Mouse (Mus musculus) hindbrain, embryonic 11.5 days (tissue): ENCODE measurements around the gene Cldn8. TPM values are rescaled to one million over a fixed set of nuclear protein-coding genes. Genes with fewer than 3 reads are reported as not detected.
A peak's percentile ranks its signal among the peaks of the same experiment; 100 is the strongest.

Source experiments
- ATAC-seq: fragments of 200-750 bp; cut with Nextera tagmentation; 2 replicates; pipeline ENCODE4 v1.8.0; 2017; ENCODE audit warnings: mild to moderate bottlenecking, moderate TSS enrichment, moderate library complexity; ENCODE audit not compliant: low FRiP score
- DNase-seq: peaks from one replicate; pipeline ENCODE4 v3.0.0-alpha.2; 2015; ENCODE audit warnings: low spot score
- H3K27ac ChIP-seq: fragments of 300-500 bp; sonication (generic); 2 replicates; pipeline ENCODE4 v1.5.1; 2014; ENCODE audit warnings: mild to moderate bottlenecking, low read depth, low read length
- H3K27me3 ChIP-seq: fragments of 300-500 bp; sonication (generic); 2 replicates; pipeline ENCODE4 v1.6.1; 2014; ENCODE audit warnings: mild to moderate bottlenecking, low read length, moderate library complexity, mixed read lengths; ENCODE audit not compliant: control insufficient read depth, insufficient read depth
- H3K36me3 ChIP-seq: fragments of 300-500 bp; sonication (generic); 2 replicates; pipeline ENCODE4 v1.6.1; 2014; ENCODE audit warnings: mild to moderate bottlenecking, low read length, moderate library complexity, mixed read lengths; ENCODE audit not compliant: control insufficient read depth, insufficient read depth
- H3K4me1 ChIP-seq: fragments of 300-500 bp; sonication (generic); replicated peaks from 2 replicates; pipeline ENCODE4 v1.6.1; 2014; ENCODE audit warnings: low read length, mixed read lengths; ENCODE audit not compliant: control insufficient read depth, insufficient read depth
- H3K4me2 ChIP-seq: fragments of 300-500 bp; sonication (generic); replicated peaks from 2 replicates; pipeline ENCODE4 v1.6.1; 2014; ENCODE audit warnings: mild to moderate bottlenecking, low read depth, low read length
- H3K4me3 ChIP-seq: fragments of 300-500 bp; sonication (generic); 2 replicates; pipeline ENCODE4 v1.5.1; 2014; ENCODE audit warnings: low read depth, low read length
- H3K9ac ChIP-seq: fragments of 300-500 bp; sonication (generic); 2 replicates; pipeline ENCODE4 v1.6.1; 2014; ENCODE audit warnings: low read depth, low read length
- H3K9me3 ChIP-seq: fragments of 300-500 bp; sonication (generic); 2 replicates; pipeline ENCODE4 v1.6.1; 2016; ENCODE audit warnings: low read length; ENCODE audit not compliant: control insufficient read depth
- WGBS: fragments of 180-500 bp; shearing (Covaris S2); extraction: QIAGEN DNeasy Blood & Tissue Kit; methylation state at CpG from one replicate; pipeline ENCODE4 v1.1.7; 2014; 5-methylcytosine and 5-hydroxymethylcytosine counted together
- polyA plus RNA-seq: library from polyadenylated mRNA; unstranded; fragments of >200 nt; fragmentation: Nextera tagmentation; extraction: Ambion mirVana; gene quantifications from 2 replicates; pipeline ENCODE4 v1.2.1, GENCODE M21; 2014

Gene Cldn8
- polyA plus RNA-seq, 1 experiment from 2014 or later = 1.5 TPM

DNA sequence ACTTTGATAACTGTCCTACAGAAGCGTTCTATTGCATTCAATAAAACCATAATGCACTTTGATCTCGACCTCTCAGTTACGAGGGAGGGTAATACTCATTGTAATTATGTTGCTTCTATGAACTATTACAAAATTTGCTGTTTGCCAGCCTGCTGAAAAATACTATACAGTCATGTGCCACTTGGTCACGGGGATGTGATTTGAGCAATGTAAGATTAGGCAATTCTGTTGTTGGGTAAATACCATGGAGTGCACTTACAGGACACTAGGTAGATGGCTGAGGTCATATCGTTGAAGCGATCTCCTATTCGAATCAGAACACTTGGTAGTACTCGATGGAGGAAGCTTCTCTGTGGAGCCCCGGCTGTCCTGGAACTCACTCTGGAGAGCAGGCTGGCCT lies 20.4 kb upstream of the Cldn8 start:
- no peak overlapping the region for H3K27ac ChIP-seq
- WGBS = 95% methylated on average over 9 of the region's 9 CpGs
- no peak overlapping the region for H3K4me2 ChIP-seq
- no peaks in the 10 kb centered on the region for H3K36me3 ChIP-seq
- H3K9ac ChIP-seq = no peak overlapping the region
- no peaks in the 10 kb centered on the region for H3K27me3 ChIP-seq
- DNase-seq (no peak), ATAC-seq (no peak)
- no peak overlapping the region for H3K4me3 ChIP-seq
- H3K4me1 ChIP-seq = no peaks in the 10 kb centered on the region
- no peaks in the 10 kb centered on the region for H3K9me3 ChIP-seq

DNA sequence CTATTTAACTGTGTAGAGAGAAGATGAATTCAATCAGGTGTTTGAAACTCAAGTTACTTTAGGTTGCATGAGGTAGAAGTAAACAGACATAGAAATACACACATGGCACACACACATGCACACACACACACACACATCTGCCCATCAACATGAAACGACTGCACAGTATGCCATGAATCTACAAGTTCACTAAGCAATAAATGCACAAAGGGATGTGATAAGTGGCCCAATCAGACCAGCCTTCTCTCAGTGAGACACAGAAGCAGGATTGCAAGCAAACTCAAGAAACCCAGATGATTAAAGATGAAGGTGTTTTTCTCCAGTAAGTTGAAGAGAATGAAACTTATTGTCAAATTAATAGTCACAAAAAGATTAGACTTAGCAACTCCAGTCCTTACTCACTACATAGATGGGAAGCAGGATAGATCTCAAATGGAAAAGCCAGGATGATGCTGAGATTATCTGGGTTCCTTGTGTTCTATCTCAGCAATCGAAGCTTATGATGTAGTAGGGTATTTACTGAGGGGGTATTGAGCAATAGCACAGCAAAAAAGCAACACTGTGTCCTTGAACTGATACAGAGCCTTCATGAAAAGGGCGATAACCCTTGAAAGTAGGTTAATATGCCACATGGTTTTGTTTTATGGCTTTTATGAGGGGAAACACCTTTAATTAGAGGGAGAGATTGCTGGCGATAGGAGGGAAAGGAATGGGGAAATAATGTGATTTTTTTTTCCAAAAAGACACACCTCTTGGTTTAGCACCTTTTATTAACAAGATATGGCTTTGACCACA lies 13.1 kb upstream of the Cldn8 start:
- DNase-seq (no peak), ATAC-seq (no peak)
- 89% methylated on average over 4 of the region's 4 CpGs for WGBS
- no peak overlapping the region for H3K4me2 ChIP-seq
- H3K4me1 ChIP-seq = no peaks in the 10 kb centered on the region
- H3K36me3 ChIP-seq = no peaks in the 10 kb centered on the region
- H3K27me3 ChIP-seq = no peaks in the 10 kb centered on the region
- H3K27ac ChIP-seq = no peak overlapping the region
- no peak overlapping the region for H3K4me3 ChIP-seq
- H3K9me3 ChIP-seq = no peaks in the 10 kb centered on the region
- no peak overlapping the region for H3K9ac ChIP-seq

DNA sequence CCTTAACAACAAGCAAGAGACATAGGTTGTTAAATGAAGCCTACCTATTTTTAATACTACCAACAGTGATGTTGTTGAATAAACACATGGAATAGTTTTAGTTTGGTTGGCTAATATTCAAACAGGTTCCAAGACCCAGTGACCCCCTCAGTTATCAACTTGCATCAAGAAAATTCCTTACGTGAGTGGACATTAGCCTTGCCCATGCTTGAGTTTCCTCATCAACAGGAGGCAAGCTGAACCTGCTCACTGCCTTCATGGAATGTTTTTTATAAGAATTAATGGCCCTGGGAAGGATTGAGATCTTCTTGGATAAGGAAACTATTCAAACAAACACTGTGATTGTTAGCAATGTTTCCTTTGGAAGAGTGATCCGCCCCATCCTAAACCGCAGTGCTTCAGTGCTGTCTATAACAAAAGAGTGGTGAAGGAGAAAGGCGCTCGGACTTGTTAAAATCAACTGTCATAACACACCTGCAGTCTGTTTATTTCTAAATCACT lies 10.0 kb upstream of the Cldn8 start:
- Histone ChIP-seq H3K4me3 (no peak overlapping the region), H3K9ac (no peak overlapping the region), H3K9me3 (no peaks in the 10 kb centered on the region), H3K27ac (no peak overlapping the region), H3K36me3 (no peaks in the 10 kb centered on the region), H3K4me2 (no peak overlapping the region), H3K27me3 (no peaks in the 10 kb centered on the region), H3K4me1 (no peaks in the 10 kb centered on the region)
- no peak for DNase-seq
- WGBS = 84% methylated on average over 5 of the region's 5 CpGs
- ATAC-seq = no peak

DNA sequence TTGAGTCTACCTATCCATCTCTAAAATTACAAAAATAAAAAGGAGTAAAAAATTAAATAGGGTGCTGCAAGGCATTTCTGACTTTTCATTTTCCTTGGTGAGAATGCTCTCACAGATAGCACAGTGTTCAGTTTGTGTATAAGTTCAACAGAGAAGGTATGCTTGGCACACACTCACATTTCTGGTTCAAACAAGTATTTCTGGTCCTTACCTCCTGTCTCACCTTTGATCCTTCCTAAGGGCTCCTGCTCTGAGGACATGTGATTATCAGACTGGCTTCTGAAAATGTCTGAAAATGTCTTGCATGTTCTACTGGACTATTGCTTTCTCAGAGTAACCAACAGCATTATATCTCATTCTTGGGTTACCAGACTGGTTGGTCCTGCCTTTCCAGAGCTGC lies 7.2 kb upstream of the Cldn8 start:
- Histone ChIP-seq H3K9me3 (no peaks in the 10 kb centered on the region), H3K36me3 (no peaks in the 10 kb centered on the region), H3K4me1 (no peaks in the 10 kb centered on the region), H3K4me2 (no peak overlapping the region), H3K27ac (no peak overlapping the region), H3K9ac (no peak overlapping the region), H3K4me3 (no peak overlapping the region), H3K27me3 (no peaks in the 10 kb centered on the region)
- no peak for ATAC-seq
- no peak for DNase-seq

DNA sequence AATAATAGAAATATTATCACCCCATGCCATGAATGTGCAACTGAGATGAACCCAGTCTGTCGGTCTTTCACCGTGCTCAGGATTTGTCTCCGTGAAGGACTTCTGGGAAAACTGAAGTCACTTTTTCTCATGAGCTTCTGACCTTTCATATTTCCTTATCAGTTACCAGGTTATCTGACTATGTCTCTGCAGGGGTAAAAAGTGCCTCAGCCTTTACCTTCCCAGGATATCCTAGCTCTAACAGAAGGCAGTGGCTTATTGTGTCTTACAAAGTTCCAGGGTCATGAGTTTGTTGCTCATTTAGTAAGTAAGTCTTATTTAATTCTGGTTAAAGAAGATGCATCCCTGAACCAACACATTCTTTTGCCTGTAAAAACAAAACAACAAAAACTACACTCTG lies 6.7 kb upstream of the Cldn8 start:
- no peak overlapping the region for H3K9ac ChIP-seq
- WGBS = 85% methylated on average over 3 of the region's 3 CpGs
- no peaks in the 10 kb centered on the region for H3K4me1 ChIP-seq
- no peak overlapping the region for H3K4me3 ChIP-seq
- ATAC-seq (no peak), DNase-seq (no peak)
- H3K9me3 ChIP-seq = no peaks in the 10 kb centered on the region
- H3K4me2 ChIP-seq = no peak overlapping the region
- no peak overlapping the region for H3K27ac ChIP-seq
- H3K36me3 ChIP-seq = no peaks in the 10 kb centered on the region
- no peaks in the 10 kb centered on the region for H3K27me3 ChIP-seq

DNA sequence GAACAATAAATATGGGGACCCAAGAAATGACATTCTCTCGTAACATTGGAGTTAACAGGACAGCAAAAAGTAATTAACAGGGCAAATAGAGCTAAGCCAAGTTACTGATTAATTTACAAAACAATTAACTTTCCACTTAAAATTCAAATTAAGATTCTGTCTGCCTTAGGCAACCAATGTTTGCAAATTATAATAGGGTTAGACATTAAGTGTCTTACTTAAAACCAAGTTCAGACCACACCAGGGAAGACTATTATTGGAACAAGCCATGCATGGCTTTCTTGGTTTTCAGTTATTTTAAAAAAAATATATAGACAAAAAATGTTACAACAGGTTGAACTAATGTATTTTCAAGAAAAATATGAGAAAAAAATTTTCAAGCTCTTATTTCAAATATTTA lies 6.1 kb upstream of the Cldn8 start:
- H3K4me3 ChIP-seq = no peak overlapping the region
- H3K4me2 ChIP-seq = no peak overlapping the region
- no peaks in the 10 kb centered on the region for H3K36me3 ChIP-seq
- no peaks in the 10 kb centered on the region for H3K27me3 ChIP-seq
- ATAC-seq = no peak
- H3K27ac ChIP-seq = no peak overlapping the region
- H3K9me3 ChIP-seq = no peaks in the 10 kb centered on the region
- H3K9ac ChIP-seq = no peak overlapping the region
- WGBS = 84% methylated on average over 1 of the region's 1 CpGs
- no peak for DNase-seq
- H3K4me1 ChIP-seq = no peaks in the 10 kb centered on the region

DNA sequence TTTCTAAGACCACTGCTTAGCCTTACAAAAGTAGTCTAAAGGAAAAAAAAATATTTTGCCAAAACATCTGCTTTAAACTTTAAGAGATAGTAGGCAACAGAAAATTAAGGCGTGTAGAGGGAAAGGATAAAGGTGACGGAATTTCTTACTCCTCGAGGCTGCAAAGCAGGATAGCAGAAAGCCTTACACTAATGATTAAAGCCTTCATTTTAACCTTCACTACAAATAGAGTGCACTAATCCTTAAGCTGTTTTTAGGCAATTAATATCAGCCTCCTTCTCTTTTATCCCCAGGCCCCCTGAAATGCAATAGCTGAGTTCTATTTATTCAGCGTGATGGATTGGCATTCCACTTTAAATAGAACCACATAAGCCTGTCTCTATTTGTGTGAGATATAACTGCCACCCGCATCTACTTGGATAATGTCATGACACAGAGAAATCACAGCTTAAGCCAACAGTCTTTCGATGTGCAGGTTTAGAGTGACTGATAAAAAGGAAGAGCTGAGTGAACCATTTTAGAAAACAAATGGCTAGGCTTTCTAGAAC lies 1.3 kb downstream of the Cldn8 start:
- Histone ChIP-seq H3K4me1 (no peaks in the 10 kb centered on the region), H3K4me2 (no peak overlapping the region), H3K27ac (no peak overlapping the region), H3K9me3 (no peaks in the 10 kb centered on the region), H3K9ac (no peak overlapping the region), H3K4me3 (no peak overlapping the region), H3K36me3 (no peaks in the 10 kb centered on the region), H3K27me3 (no peaks in the 10 kb centered on the region)
- 73% methylated on average over 6 of the region's 6 CpGs for WGBS
- DNase-seq (no peak), ATAC-seq (no peak)

DNA sequence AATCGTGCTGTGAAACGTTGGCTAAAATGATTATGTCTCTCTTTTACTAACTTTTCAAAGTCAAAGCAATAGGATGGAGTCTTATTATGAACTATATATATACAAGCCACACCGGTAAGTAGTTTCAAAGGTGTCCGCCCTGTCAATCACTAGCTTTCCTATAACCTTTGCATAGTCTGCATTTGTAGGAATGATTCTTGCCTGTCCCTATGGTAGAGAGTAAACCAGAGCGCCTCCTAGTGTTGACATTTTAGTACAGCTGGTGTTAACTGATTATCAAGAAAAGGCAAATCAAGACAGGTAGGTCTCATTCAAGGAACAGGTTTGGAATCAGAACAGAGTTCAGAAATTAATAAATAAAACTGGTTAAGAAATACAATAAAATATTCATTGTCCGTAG lies 20.5 kb downstream of the Cldn8 start:
- DNase-seq = peak; percentile 53
- Histone ChIP-seq H3K4me1 (no peaks in the 10 kb centered on the region), H3K4me3 (no peak overlapping the region), H3K27me3 (no peaks in the 10 kb centered on the region), H3K9me3 (no peaks in the 10 kb centered on the region), H3K4me2 (no peak overlapping the region), H3K9ac (no peak overlapping the region), H3K27ac (no peak overlapping the region), H3K36me3 (no peaks in the 10 kb centered on the region)
- WGBS = 54% methylated on average over 6 of the region's 6 CpGs
- peak; percentile 53; the same call in 1 of the 2 replicates for ATAC-seq

DNA sequence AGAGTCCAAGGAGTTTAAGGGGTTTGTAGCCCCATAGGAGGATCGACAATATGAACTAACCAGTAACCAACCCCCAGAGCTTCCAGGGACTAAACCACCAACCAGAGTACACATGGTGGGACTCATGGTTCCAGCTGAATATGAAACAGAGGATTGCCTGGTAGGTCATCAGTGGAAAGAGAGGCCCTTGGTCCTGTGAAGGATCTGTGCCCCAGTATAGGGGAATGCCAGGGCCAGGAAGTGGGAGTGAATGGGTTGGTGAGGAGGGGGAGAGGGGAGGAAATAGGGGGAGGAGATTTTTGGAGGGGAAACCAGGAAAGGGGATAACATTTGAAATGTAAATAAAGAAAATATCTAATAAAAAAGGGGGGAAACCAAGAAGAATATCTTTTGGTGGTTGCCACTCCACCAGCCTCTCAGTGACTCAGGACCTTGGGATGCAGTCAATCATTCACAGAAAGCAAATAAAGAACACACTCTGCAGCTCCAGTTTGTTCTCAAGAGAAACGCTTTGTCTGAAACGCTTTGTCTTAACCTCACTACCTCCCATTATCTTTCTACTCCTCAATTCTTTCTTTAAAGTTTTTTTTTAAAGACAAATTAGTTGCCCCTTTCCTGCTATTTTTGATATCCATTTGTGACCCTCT lies 23.0 kb downstream of the Cldn8 start:
- Histone ChIP-seq H3K9me3 (no peaks in the 10 kb centered on the region), H3K36me3 (no peaks in the 10 kb centered on the region), H3K9ac (no peak overlapping the region), H3K4me2 (no peak overlapping the region), H3K27me3 (no peaks in the 10 kb centered on the region), H3K27ac (no peak overlapping the region), H3K4me3 (no peak overlapping the region), H3K4me1 (no peaks in the 10 kb centered on the region)
- DNase-seq (no peak), ATAC-seq (no peak)
- WGBS = 53% methylated on average over 3 of the region's 3 CpGs
